Mouse (Mus musculus) MEL (cell line): Measurements from ENCODE around the gene Gstz1. TPM values are rescaled to one million over a fixed set of nuclear protein-coding genes. Genes with fewer than 3 reads are reported as not detected.

Source experiments
- DNase-seq: peaks from one replicate; pipeline ENCODE4 v3.0.0; 2011; ENCODE audit warnings: low read depth, low spot score
- H3K27ac ChIP-seq: 2 replicates; pipeline ENCODE4 v1.5.1; 2012; ENCODE audit warnings: low read depth, mild to moderate bottlenecking, control low read depth, low read length, moderate library complexity; ENCODE audit not compliant: control insufficient read depth
- H3K27me3 ChIP-seq, 2 experiments: fragments of 150-350 bp in 1 of 2; sonication (generic) in 1 of 2; 2 replicates each; pipeline ENCODE4 v1.6.1; 2012; ENCODE audit warnings: low read length in 2 of 2, mild to moderate bottlenecking in 2 of 2, improper control_type of control experiment in 1 of 2, moderate library complexity in 1 of 2; ENCODE audit not compliant: insufficient read depth in 2 of 2, control insufficient read depth in 1 of 2
- H3K36me3 ChIP-seq, 2 experiments: 2 replicates each; pipeline ENCODE4 v1.6.1; 2012 to 2014; ENCODE audit warnings: low read length in 2 of 2, improper control_type of control experiment in 1 of 2, inconsistent platforms in 1 of 2, mild to moderate bottlenecking in 1 of 2; ENCODE audit not compliant: insufficient read depth in 2 of 2, control insufficient read depth in 1 of 2
- H3K4me1 ChIP-seq, 2 experiments: fragments of 150-350 bp in 1 of 2; sonication (generic) in 1 of 2; 2 replicates each; pipeline ENCODE4 v1.6.1; 2012; ENCODE audit warnings: low read length in 2 of 2, improper control_type of control experiment in 1 of 2, mild to moderate bottlenecking in 1 of 2; ENCODE audit not compliant: insufficient read depth in 2 of 2, control insufficient read depth in 1 of 2
- H3K4me3 ChIP-seq, 2 experiments: fragments of 150-350 bp in 1 of 2; sonication (generic) in 1 of 2; 2 replicates each; pipeline ENCODE4 v1.5.1; 2012; ENCODE audit warnings: low read depth in 2 of 2, low read length in 2 of 2, mild to moderate bottlenecking in 2 of 2, moderate library complexity in 2 of 2, control low read depth in 1 of 2, improper control_type of control experiment in 1 of 2; ENCODE audit not compliant: control insufficient read depth in 1 of 2, insufficient read depth in 1 of 2
- H3K79me2 ChIP-seq: 2 replicates; pipeline ENCODE4 v1.6.1; 2012; ENCODE audit warnings: mild to moderate bottlenecking, low read length, moderate library complexity; ENCODE audit not compliant: control insufficient read depth, poor library complexity, insufficient read depth
- H3K9ac ChIP-seq: 2 replicates; pipeline ENCODE4 v1.6.1; 2012; ENCODE audit warnings: low read depth, mild to moderate bottlenecking, control low read depth, low read length, moderate library complexity; ENCODE audit not compliant: control insufficient read depth, poor library complexity, severe bottlenecking
- H3K9me3 ChIP-seq: fragments of 150-350 bp; sonication (generic); replicated peaks from 2 replicates; pipeline ENCODE4 v1.6.1; 2012; ENCODE audit warnings: mild to moderate bottlenecking, low read length, improper control_type of control experiment, moderate library complexity; ENCODE audit not compliant: insufficient read depth
- CHD1 ChIP-seq: IDR thresholded peaks from 2 replicates; pipeline ENCODE4 v1.6.1; 2012; ENCODE audit warnings: low read depth, mild to moderate bottlenecking, inconsistent platforms, low read length, improper control_type of control experiment
- ETS1 ChIP-seq: IDR thresholded peaks from 2 replicates; pipeline ENCODE4 v1.6.1; 2012; ENCODE audit warnings: low read depth, mild to moderate bottlenecking, inconsistent platforms, low read length, improper control_type of control experiment, moderate library complexity
- GABPA ChIP-seq: IDR thresholded peaks from 2 replicates; pipeline ENCODE4 v1.6.1; 2012; ENCODE audit warnings: low read depth, mild to moderate bottlenecking, inconsistent platforms, low read length, improper control_type of control experiment, moderate library complexity
- HCFC1 ChIP-seq: IDR thresholded peaks from 2 replicates; pipeline ENCODE4 v1.6.1; 2012; ENCODE audit warnings: low read depth, mild to moderate bottlenecking, inconsistent platforms, low read length, improper control_type of control experiment, moderate library complexity
- KAT2A ChIP-seq: conservative IDR thresholded peaks from 2 replicates; pipeline ENCODE4 v1.6.1; 2012; ENCODE audit warnings: low read depth, low read length, improper control_type of control experiment, inconsistent platforms
- MAX ChIP-seq: IDR thresholded peaks from 2 replicates; pipeline ENCODE4 v1.6.1; 2011; ENCODE audit warnings: low read length, improper control_type of control experiment
- MAZ ChIP-seq: IDR thresholded peaks from 2 replicates; pipeline ENCODE4 v1.6.1; 2012; ENCODE audit warnings: low read depth, mild to moderate bottlenecking, inconsistent platforms, low read length, improper control_type of control experiment
- MEF2A ChIP-seq: IDR thresholded peaks from 2 replicates; pipeline ENCODE4 v1.6.1; 2014; ENCODE audit warnings: low read depth, mild to moderate bottlenecking, inconsistent platforms, low read length, improper control_type of control experiment; ENCODE audit not compliant: poor library complexity, insufficient replicate concordance, severe bottlenecking; ENCODE audit errors: extremely low read depth
- NELFE ChIP-seq: IDR thresholded peaks from 2 replicates; pipeline ENCODE4 v1.6.1; 2011; ENCODE audit warnings: low read depth, low read length, improper control_type of control experiment
- NRF1 ChIP-seq: IDR thresholded peaks from 2 replicates; pipeline ENCODE4 v1.6.1; 2014; ENCODE audit warnings: low read depth, mild to moderate bottlenecking, inconsistent platforms, low read length, improper control_type of control experiment, moderate library complexity; ENCODE audit not compliant: poor library complexity, insufficient read depth, severe bottlenecking
- POLR2A ChIP-seq, 2 experiments: IDR thresholded peaks; 2 replicates each; pipeline ENCODE4 v1.6.1; 2011 to 2012; ENCODE audit warnings: low read length in 2 of 2, mild to moderate bottlenecking in 2 of 2, control low read depth in 1 of 2, improper control_type of control experiment in 1 of 2, low read depth in 1 of 2, moderate library complexity in 1 of 2; ENCODE audit not compliant: control insufficient read depth in 1 of 2, insufficient read depth in 1 of 2, poor library complexity in 1 of 2
- POLR2AphosphoS5 ChIP-seq: IDR thresholded peaks from 2 replicates; pipeline ENCODE4 v1.6.1; 2012; ENCODE audit warnings: low read depth, borderline replicate concordance, mild to moderate bottlenecking, inconsistent platforms, low read length, moderate library complexity, mixed read lengths
- SIN3A ChIP-seq: IDR thresholded peaks from 2 replicates; pipeline ENCODE4 v1.6.1; 2012; ENCODE audit warnings: low read length, improper control_type of control experiment, inconsistent platforms
- SMC3 ChIP-seq: IDR thresholded peaks from 2 replicates; pipeline ENCODE4 v1.6.1; 2011; ENCODE audit warnings: low read depth, low read length, improper control_type of control experiment
- TAL1 ChIP-seq: IDR thresholded peaks from 2 replicates; pipeline ENCODE4 v1.6.1; 2012; ENCODE audit warnings: mild to moderate bottlenecking, inconsistent platforms, low read length, moderate library complexity, mixed read lengths
- TBP ChIP-seq: IDR thresholded peaks from 2 replicates; pipeline ENCODE4 v1.8.0; 2011; ENCODE audit warnings: low read depth, low read length, improper control_type of control experiment
- TCF12 ChIP-seq: IDR thresholded peaks from 2 replicates; pipeline ENCODE4 v1.6.1; 2014; ENCODE audit warnings: low read depth, mild to moderate bottlenecking, inconsistent platforms, low read length, improper control_type of control experiment, moderate library complexity
- ZC3H11A ChIP-seq: IDR thresholded peaks from 2 replicates; pipeline ENCODE4 v1.6.1; 2012; ENCODE audit warnings: low read depth, mild to moderate bottlenecking, inconsistent platforms, low read length, improper control_type of control experiment
- ZMIZ1 ChIP-seq: IDR thresholded peaks from 2 replicates; pipeline ENCODE4 v1.6.1; 2012; ENCODE audit warnings: low read depth, mild to moderate bottlenecking, inconsistent platforms, low read length, improper control_type of control experiment, moderate library complexity
- polyA plus RNA-seq, 2 experiments: library from polyadenylated mRNA; stranded (reverse) in 1 of 2; unstranded in 1 of 2; fragments of >175 nt in 1 of 2; fragments of >200 nt in 1 of 2; gene quantifications; 2 replicates each; pipeline versions ENCODE4 v1.2.1 to v1.2.4; 2012; ENCODE audit warnings: low replicate concordance in 2 of 2, low read depth in 1 of 2; ENCODE audit not compliant: insufficient read length in 2 of 2, insufficient read depth in 1 of 2, missing spikeins in 1 of 2
- total RNA-seq: library from RNA; depleted of rRNA; stranded (reverse); fragments of 300-350 nt; gene quantifications from 2 replicates; pipeline ENCODE4 v1.2.3, GENCODE M21; 2012

Gene Gstz1
- total and polyA plus RNA-seq, 3 experiments: 18.0 to 33.3 TPM; not detected in 1

- TF ChIP-seq HCFC1 (peak; percentile 71; the same call in 1 of the 2 replicates), POLR2AphosphoS5 (no peak), MAZ (no peak), TCF12 (peak; percentile 83), NELFE (no peak), SMC3 (no peak), SIN3A (peak; percentile 89), TBP (0 out of 2 replicates have a peak, but pooled peaks have one; percentile 27)
Observed at GRCm38 (mm10) chr12:87121918-87122589, 24.9 kb upstream of the Gstz1 start (continued).

DNA sequence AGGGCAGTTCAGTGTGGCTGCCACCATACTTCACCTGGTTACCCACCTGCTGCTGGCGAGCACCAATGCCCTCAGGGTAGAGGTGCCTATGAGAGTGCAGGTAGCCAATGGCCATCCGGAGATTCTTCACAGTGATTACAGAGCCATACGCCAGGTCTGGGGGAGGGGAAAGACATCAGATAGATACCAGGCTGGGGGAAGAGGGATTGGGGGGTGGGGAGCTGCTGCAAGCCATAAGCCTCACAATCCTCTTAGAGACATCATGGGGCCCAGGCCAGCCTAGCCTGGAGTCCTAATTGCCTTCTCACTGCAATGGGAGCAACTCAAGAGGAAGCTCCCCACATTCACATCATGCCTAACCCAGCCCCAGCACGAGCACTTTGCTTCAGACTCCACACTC lies 19.7 kb upstream of the Gstz1 start:
- Histone ChIP-seq H3K27ac (no peak overlapping the region), H3K9me3 (no peaks in the 10 kb centered on the region), H3K27me3 (no peaks in the 10 kb centered on the region), H3K9ac (no peak overlapping the region), H3K36me3 (peaks cover 0 to 5% of the 10 kb centered on the region in 2 experiments; a peak in 2 of 4 replicates), H3K79me2 (no peaks in the 10 kb centered on the region), H3K4me3 (no peak overlapping the region), H3K4me1 (peaks cover 0 to 11% of the 10 kb centered on the region in 2 experiments; a peak in 3 of 4 replicates)
- TF ChIP-seq GABPA: no peak
- no peak for TF ChIP-seq SIN3A
- TF ChIP-seq MEF2A: no peak
- no peak for TF ChIP-seq KAT2A
- no peak for TF ChIP-seq POLR2A (IDR thresholded peaks at IDR 0.05; ENCODE audit: control insufficient read depth in 1 of 2, insufficient read depth in 1 of 2, low read depth in 1 of 2, low read length in 2 of 2, poor library complexity in 1 of 2)
- DNase-seq: no peak

DNA sequence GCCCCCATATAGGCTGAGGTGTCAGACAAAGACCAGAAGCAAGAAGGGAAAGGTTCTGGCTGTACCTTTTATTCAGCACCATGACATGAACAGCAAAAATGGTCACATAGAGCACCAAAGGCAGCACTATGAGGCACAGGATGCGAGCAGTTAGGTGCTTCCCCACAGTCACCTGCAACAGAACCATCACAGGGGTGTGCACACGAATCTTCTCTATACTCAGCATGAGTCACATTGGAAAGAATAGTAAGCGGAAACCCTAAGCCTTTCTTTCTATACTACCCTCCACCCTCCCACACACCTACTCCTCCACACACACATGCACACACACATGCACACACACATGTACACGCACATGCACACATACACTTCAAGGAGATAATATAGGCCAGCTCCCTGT lies 16.7 kb upstream of the Gstz1 start:
- DNase-seq: no peak

More for the DNA sequence above, 16.7 kb upstream of the Gstz1 start:
- H3K9ac ChIP-seq: no peak overlapping the region
- TF ChIP-seq NELFE (no peak), HCFC1 (no peak), TBP (no peak), MAZ (no peak), TAL1 (no peak), ETS1 (no peak), SIN3A (no peak), NRF1 (no peak), GABPA (no peak), MAX (no peak), TCF12 (no peak), ZC3H11A (no peak), CHD1 (no peak), ZMIZ1 (no peak)
- no peaks in the 10 kb centered on the region for H3K79me2 ChIP-seq
- no peaks in the 10 kb centered on the region for H3K9me3 ChIP-seq
- H3K27ac ChIP-seq: no peak overlapping the region
- H3K4me1 ChIP-seq: peaks cover 2 to 10% of the 10 kb centered on the region in 2 experiments; a peak in 3 of 4 replicates
- H3K36me3 ChIP-seq: peaks cover 0 to 9% of the 10 kb centered on the region in 2 experiments; a peak in 2 of 4 replicates
- H3K27me3 ChIP-seq: no peaks in the 10 kb centered on the region
- H3K4me3 ChIP-seq: no peak overlapping the region
